Mouse (Mus musculus) kidney, postnatal 36 days (tissue): ENCODE data around the gene Snx29.
"Not testable (repeated sequence)": the region's sequence is repeated elsewhere in the genome, so short reads cannot be mapped to it uniquely, and the experiment has no call there.

ENCODE experiments used
- DNase-seq, 2 experiments: peaks; one replicate each; pipeline ENCODE4 v3.0.0; 2021 to 2022; ENCODE audit warnings: mixed read lengths in 2 of 2

Snx29 gene

GRCm38 (mm10) chr16:11360576-11360975, 37.9 kb downstream of the Snx29 start:
- not testable (repeated sequence) for DNase-seq

- DNase-seq, result peak; percentile 84 to 95
Observed at GRCm38 (mm10) chr16:11365626-11366025, 42.9 kb downstream of the Snx29 start.

- DNase-seq, result peak; percentile 40 to 57
Observed at GRCm38 (mm10) chr16:11366851-11367250, 44.1 kb downstream of the Snx29 start.

GRCm38 (mm10) chr16:11368412-11368811, 45.7 kb downstream of the Snx29 start:
- peak; percentile 53 to 61 for DNase-seq

- DNase-seq, result no peak
Observed at GRCm38 (mm10) chr16:11369162-11369561, 46.5 kb downstream of the Snx29 start.

- DNase-seq, result peak; percentile 60 to 68
Observed at GRCm38 (mm10) chr16:11369642-11370041, 46.9 kb downstream of the Snx29 start.

GRCm38 (mm10) chr16:11370132-11370544, 47.4 kb downstream of the Snx29 start:
- DNase-seq, result peak; percentile 54 to 65

GRCm38 (mm10) chr16:11379264-11379663, 56.6 kb downstream of the Snx29 start:
- no peak for DNase-seq

GRCm38 (mm10) chr16:11380038-11380437, 57.3 kb downstream of the Snx29 start:
- DNase-seq, result no peak

GRCm38 (mm10) chr16:11380871-11381270, 58.2 kb downstream of the Snx29 start:
- no peak for DNase-seq

- no peak for DNase-seq
Observed at GRCm38 (mm10) chr16:11384361-11384760, 61.7 kb downstream of the Snx29 start.

- no peak for DNase-seq
Observed at GRCm38 (mm10) chr16:11385150-11385549, 62.4 kb downstream of the Snx29 start.

GRCm38 (mm10) chr16:11385798-11386197, 63.1 kb downstream of the Snx29 start:
- DNase-seq, result no peak

- no peak for DNase-seq
Observed at GRCm38 (mm10) chr16:11386221-11386620, 63.5 kb downstream of the Snx29 start.

- DNase-seq, result no peak
Observed at GRCm38 (mm10) chr16:11388085-11388484, 65.4 kb downstream of the Snx29 start.

GRCm38 (mm10) chr16:11389324-11389723, 66.6 kb downstream of the Snx29 start:
- no peak for DNase-seq

- no peak for DNase-seq
Observed at GRCm38 (mm10) chr16:11396570-11396969, 73.9 kb downstream of the Snx29 start.

GRCm38 (mm10) chr16:11399386-11399785, 76.7 kb downstream of the Snx29 start:
- no peak for DNase-seq

- DNase-seq, result peak; percentile 53 to 69
Observed at GRCm38 (mm10) chr16:11399845-11400565, 77.3 kb downstream of the Snx29 start.

- no peak for DNase-seq
Observed at GRCm38 (mm10) chr16:11400936-11401335, 78.2 kb downstream of the Snx29 start.

GRCm38 (mm10) chr16:11405193-11405592, 82.5 kb downstream of the Snx29 start:
- DNase-seq, result no peak

- DNase-seq, result peak; percentile 76 to 89
Observed at GRCm38 (mm10) chr16:11406201-11406600, 83.5 kb downstream of the Snx29 start.

GRCm38 (mm10) chr16:11406622-11407021, 83.9 kb downstream of the Snx29 start:
- DNase-seq, result no peak

- DNase-seq, result no peak
Observed at GRCm38 (mm10) chr16:11407932-11408620, 85.4 kb downstream of the Snx29 start.
